Mouse (Mus musculus): ENCODE results near the gene Rgs9bp. TPM values are rescaled to one million over a fixed set of nuclear protein-coding genes. Genes with fewer than 3 reads are reported as not detected.

Gene Rgs9bp
- polyA plus RNA-seq, 1 experiment from 2014 or later, result 0.19 TPM

- no peak for ATAC-seq (ENCODE audit: insufficient number of reproducible peaks, low FRiP score, low TSS enrichment, low read depth)
- Histone ChIP-seq H3K9ac (no peak overlapping the region), H3K4me3 (replicated peaks) (no peak overlapping the region), H3K27me3 (no peaks in the 10 kb centered on the region), H3K4me1 (peaks cover 20% of the 10 kb centered on the region), H3K27ac (replicated peaks) (no peak overlapping the region), H3K9me3 (replicated peaks) (no peaks in the 10 kb centered on the region), H3K4me2 (replicated peaks) (no peak overlapping the region), H3K36me3 (peaks cover 48% of the 10 kb centered on the region)
- 88% methylated on average over 5 of the region's 5 CpGs for WGBS
Measured at GRCm38 (mm10) chr7:35594311-35594710, 8.9 kb upstream of the Rgs9bp start.

DNA sequence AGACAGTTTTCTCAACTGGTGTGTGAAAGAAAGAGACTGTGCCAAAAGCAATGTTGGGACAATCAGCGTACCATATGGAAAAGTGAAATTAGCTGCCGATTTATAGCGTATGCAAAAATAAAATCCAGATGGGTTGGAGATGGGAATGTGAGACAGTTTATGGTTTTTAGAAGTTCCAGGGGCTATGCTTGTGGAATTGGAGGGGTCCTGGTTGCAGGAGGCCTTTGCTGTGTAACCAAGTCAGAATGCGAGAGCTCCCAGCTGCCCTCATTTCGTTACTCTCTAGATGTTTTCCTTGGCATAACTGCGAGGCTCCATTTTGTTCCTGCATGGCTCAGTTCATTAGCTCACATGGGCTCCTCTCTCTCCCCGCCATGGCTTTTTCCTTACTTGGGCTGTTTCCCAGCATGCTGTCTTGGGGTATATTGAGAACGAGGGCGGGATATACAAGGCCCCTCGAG, 5.4 kb upstream of the Rgs9bp start:
- peak; percentile 36 for ATAC-seq (ENCODE audit: insufficient number of reproducible peaks, low FRiP score, low TSS enrichment, low read depth)
- Histone ChIP-seq H3K36me3 (peaks cover 34% of the 10 kb centered on the region), H3K27ac (replicated peaks) (peak overlapping the region; percentile 92), H3K4me3 (replicated peaks) (no peak overlapping the region), H3K27me3 (no peaks in the 10 kb centered on the region), H3K4me2 (replicated peaks) (peak overlapping the region; percentile 21), H3K9me3 (replicated peaks) (no peaks in the 10 kb centered on the region), H3K4me1 (peaks cover 43% of the 10 kb centered on the region), H3K9ac (no peak overlapping the region)
- 37% methylated on average over 10 of the region's 10 CpGs for WGBS

DNA sequence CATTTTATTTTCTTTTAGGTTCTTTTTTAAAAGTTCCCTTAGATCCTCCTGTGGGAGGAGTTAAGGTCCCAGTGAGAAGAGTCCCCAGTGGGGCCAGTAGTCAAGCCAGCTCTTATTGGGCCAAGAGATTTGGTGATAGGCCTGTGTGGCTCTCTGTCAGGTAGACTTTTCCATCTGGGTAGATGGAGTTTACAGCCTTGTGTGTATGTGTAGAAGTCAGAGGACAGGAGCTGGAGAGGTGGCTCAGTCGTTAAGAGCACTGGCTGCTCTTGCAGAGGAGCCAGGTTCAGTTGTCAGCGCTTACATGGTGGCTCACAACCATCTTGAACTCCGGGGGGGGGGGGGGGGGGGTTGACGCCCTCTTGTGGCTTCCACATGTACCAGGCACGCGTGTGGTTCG, 4.1 kb upstream of the Rgs9bp start:
- H3K27ac ChIP-seq (replicated peaks), result no peak overlapping the region
- ATAC-seq (ENCODE audit: insufficient number of reproducible peaks, low FRiP score, low TSS enrichment, low read depth), result no peak
- no peak overlapping the region for H3K4me3 ChIP-seq (replicated peaks)
- WGBS, result 64% methylated on average over 7 of the region's 7 CpGs
- peaks cover 25% of the 10 kb centered on the region for H3K36me3 ChIP-seq
- H3K9ac ChIP-seq, result no peak overlapping the region
- no peak overlapping the region for H3K4me2 ChIP-seq (replicated peaks)
- peaks cover 50% of the 10 kb centered on the region for H3K4me1 ChIP-seq
- peaks cover 8% of the 10 kb centered on the region for H3K27me3 ChIP-seq
- no peaks in the 10 kb centered on the region for H3K9me3 ChIP-seq (replicated peaks)

DNA sequence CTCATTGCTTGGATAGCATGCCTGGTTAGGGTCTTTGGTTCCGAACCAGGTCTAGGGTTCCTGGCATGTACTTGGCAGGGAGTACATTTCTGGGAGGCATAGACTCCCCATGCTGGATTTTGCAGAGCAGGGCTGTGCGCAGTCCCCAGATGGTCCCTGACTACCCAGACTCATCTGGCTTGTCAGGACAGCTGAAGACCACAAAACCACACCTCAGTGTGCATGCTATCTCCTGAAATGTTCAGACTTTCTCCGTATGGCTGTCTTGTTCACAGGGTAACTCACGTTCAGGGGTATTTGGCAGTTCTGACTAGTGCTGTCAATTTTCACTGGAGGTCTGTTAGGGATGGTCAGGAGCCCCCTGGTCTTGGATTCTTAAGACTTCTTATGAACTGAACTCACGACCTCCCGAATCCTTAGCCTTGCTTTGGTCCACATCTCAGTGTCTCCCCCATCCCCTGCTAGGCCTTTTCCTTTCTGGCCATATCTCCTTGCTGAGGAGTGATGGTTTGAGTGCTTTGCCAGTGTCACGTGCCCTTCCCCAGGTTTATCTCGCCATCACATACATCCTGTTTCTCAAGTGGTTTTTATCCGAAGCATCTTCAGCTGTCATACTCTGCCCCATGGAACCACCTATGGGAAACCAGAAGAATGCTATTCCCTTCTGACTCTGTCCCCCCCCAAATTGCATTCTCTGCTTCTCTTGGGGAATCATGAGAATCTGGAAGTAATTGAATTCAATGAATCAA, 3.5 kb upstream of the Rgs9bp start:
- Histone ChIP-seq H3K36me3 (peaks cover 22% of the 10 kb centered on the region), H3K9ac (no peak overlapping the region), H3K4me3 (replicated peaks) (no peak overlapping the region), H3K4me1 (peaks cover 53% of the 10 kb centered on the region), H3K9me3 (replicated peaks) (no peaks in the 10 kb centered on the region), H3K4me2 (replicated peaks) (no peak overlapping the region), H3K27ac (replicated peaks) (no peak overlapping the region), H3K27me3 (peaks cover 14% of the 10 kb centered on the region)
- ATAC-seq (ENCODE audit: insufficient number of reproducible peaks, low FRiP score, low TSS enrichment, low read depth), result no peak
- WGBS, result 80% methylated on average over 9 of the region's 9 CpGs

- no peak for ATAC-seq (ENCODE audit: insufficient number of reproducible peaks, low FRiP score, low TSS enrichment, low read depth)
- Histone ChIP-seq H3K9me3 (replicated peaks) (no peaks in the 10 kb centered on the region), H3K9ac (no peak overlapping the region), H3K27ac (replicated peaks) (no peak overlapping the region), H3K4me3 (replicated peaks) (no peak overlapping the region), H3K4me2 (replicated peaks) (0 out of 2 replicates have a peak overlapping the region, but pooled peaks have one; percentile 1), H3K36me3 (peaks cover 11% of the 10 kb centered on the region), H3K27me3 (peaks cover 25% of the 10 kb centered on the region), H3K4me1 (peaks cover 53% of the 10 kb centered on the region)
- WGBS, result 79% methylated on average over 5 of the region's 5 CpGs
Measured at GRCm38 (mm10) chr7:35587728-35588127, 2.3 kb upstream of the Rgs9bp start.

GRCm38 (mm10) chr7:35586906-35587445, 1.6 kb upstream of the Rgs9bp start:
- peaks cover 53% of the 10 kb centered on the region for H3K4me1 ChIP-seq
- 0 out of 2 replicates have a peak overlapping the region, but pooled peaks have one; percentile 81 for H3K27ac ChIP-seq (replicated peaks)
- peak overlapping the region; percentile 66 for H3K9ac ChIP-seq
- peak overlapping the region; percentile 100 for H3K4me2 ChIP-seq (replicated peaks)
- peaks cover 3% of the 10 kb centered on the region for H3K36me3 ChIP-seq
- no peaks in the 10 kb centered on the region for H3K9me3 ChIP-seq (replicated peaks)
- ATAC-seq (ENCODE audit: insufficient number of reproducible peaks, low FRiP score, low TSS enrichment, low read depth), result no peak
- H3K4me3 ChIP-seq (replicated peaks), result peak overlapping the region; percentile 82
- peaks cover 32% of the 10 kb centered on the region for H3K27me3 ChIP-seq
- 20% methylated on average over 15 of the region's 15 CpGs for WGBS

- Histone ChIP-seq H3K9ac (peak within 1 kb of the TSS; percentile 66), H3K4me3 (replicated peaks) (peak within 1 kb of the TSS; percentile 82), H3K27me3 (peaks cover 38% of the 10 kb centered on the region), H3K4me2 (replicated peaks) (peak within 1 kb of the TSS; percentile 100), H3K36me3 (no peaks in the 10 kb centered on the region), H3K27ac (replicated peaks) (peak within 1 kb of the TSS; percentile 81), H3K4me1 (peaks cover 46% of the 10 kb centered on the region), H3K9me3 (replicated peaks) (no peaks in the 10 kb centered on the region)
- ATAC-seq (ENCODE audit: insufficient number of reproducible peaks, low FRiP score, low TSS enrichment, low read depth), result peak; percentile 97
- WGBS, result under 1% methylated on average over 49 of the region's 49 CpGs
Measured at GRCm38 (mm10) chr7:35586055-35586905, 898 bp upstream of the Rgs9bp start, which contains the start of gene Ankrd27. TSS of gene Ankrd27 (plus strand) at chr7:35586244.

DNA sequence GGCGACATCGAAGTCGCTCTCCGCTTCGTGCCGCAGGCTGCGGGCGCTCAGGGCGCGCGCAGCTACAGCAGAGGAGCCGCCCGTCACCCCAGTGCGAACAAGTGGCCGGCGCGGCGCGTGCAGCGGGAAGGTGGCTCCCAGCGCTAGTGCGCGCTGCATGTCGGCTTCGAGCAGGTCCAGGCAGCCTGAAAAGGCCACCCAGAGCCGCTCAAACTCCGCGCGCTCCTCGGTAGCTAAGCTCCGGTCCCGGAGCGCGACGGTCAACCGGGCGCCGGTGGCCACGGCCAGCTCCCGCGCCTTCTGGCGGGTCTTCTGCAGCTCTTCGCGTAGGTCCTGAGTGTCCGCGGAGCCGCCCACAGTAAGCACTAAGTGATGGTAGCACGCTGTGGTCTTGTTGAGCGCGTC, 594 bp downstream of the Rgs9bp start:
- no peak overlapping the region for H3K27ac ChIP-seq (replicated peaks)
- peak overlapping the region; percentile 82 for H3K4me3 ChIP-seq (replicated peaks)
- H3K9me3 ChIP-seq (replicated peaks), result no peaks in the 10 kb centered on the region
- no peaks in the 10 kb centered on the region for H3K36me3 ChIP-seq
- peaks cover 45% of the 10 kb centered on the region for H3K27me3 ChIP-seq
- no peak for ATAC-seq (ENCODE audit: insufficient number of reproducible peaks, low FRiP score, low TSS enrichment, low read depth)
- H3K9ac ChIP-seq, result peak overlapping the region; percentile 33
- peak overlapping the region; percentile 100 for H3K4me2 ChIP-seq (replicated peaks)
- H3K4me1 ChIP-seq, result peaks cover 40% of the 10 kb centered on the region
- WGBS, result under 1% methylated on average over 50 of the region's 50 CpGs

DNA sequence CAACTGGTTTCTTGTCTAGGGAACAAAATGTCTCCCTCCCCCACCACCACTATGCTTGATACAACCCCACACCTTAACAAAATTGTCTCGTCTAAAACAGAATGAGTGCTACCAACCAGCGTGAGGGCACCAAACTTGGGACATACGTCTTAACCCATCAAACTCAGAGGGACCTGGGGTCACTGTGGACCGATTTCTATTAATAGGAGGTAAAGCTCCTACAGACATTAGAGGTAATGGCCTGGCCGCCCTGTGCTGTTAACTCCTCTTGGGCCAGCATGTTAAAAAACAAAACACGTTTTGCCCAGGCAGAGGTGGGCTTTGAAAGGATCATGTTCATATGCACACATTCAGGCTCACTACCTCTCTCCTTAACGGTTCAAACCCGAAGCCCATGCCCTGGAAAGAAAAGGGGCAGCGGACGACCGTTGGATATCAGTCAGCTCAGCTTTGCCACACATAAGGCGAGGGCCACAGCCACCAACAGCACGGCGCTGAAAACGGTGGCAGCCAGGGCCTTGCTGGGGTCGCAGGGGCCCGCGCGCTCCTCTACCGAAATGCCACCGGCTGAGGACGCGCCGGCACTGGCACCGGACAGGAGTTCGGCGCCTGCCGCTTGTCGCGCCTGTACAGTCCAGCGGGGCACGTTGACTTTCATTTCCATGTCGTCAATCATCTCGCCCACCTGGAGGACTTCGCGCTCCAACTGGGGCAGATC, 1.2 kb downstream of the Rgs9bp start:
- WGBS, result 5% methylated on average over 36 of the region's 36 CpGs
- H3K9ac ChIP-seq, result peak overlapping the region; percentile 33; the same call in 1 of the 2 replicates
- H3K4me1 ChIP-seq, result peaks cover 35% of the 10 kb centered on the region
- peak overlapping the region; percentile 82 for H3K4me3 ChIP-seq (replicated peaks)
- peaks cover 45% of the 10 kb centered on the region for H3K27me3 ChIP-seq
- H3K27ac ChIP-seq (replicated peaks), result no peak overlapping the region
- no peaks in the 10 kb centered on the region for H3K9me3 ChIP-seq (replicated peaks)
- H3K4me2 ChIP-seq (replicated peaks), result peak overlapping the region; percentile 100
- ATAC-seq (ENCODE audit: insufficient number of reproducible peaks, low FRiP score, low TSS enrichment, low read depth), result no peak
- no peaks in the 10 kb centered on the region for H3K36me3 ChIP-seq

GRCm38 (mm10) chr7:35583476-35584025, 1.8 kb downstream of the Rgs9bp start:
- Histone ChIP-seq H3K4me2 (replicated peaks) (no peak overlapping the region), H3K9me3 (replicated peaks) (no peaks in the 10 kb centered on the region), H3K36me3 (no peaks in the 10 kb centered on the region), H3K4me3 (replicated peaks) (no peak overlapping the region), H3K27me3 (peaks cover 45% of the 10 kb centered on the region), H3K9ac (no peak overlapping the region), H3K4me1 (peaks cover 30% of the 10 kb centered on the region), H3K27ac (replicated peaks) (no peak overlapping the region)
- ATAC-seq (ENCODE audit: insufficient number of reproducible peaks, low FRiP score, low TSS enrichment, low read depth), result no peak
- 18% methylated on average over 11 of the region's 11 CpGs for WGBS
